Mouse (Mus musculus): ENCODE measurements around the gene Poc1b. TPM values are rescaled to one million over a fixed set of nuclear protein-coding genes. Genes with fewer than 3 reads are reported as not detected.
A peak's percentile ranks its signal among the peaks of the same experiment; 100 is the strongest.

Poc1b gene
- polyA plus RNA-seq, 1 experiment from 2014 or later, result 6.7 TPM

- Histone ChIP-seq H3K27ac (replicated peaks) (peak overlapping the region; percentile 79), H3K9ac (ENCODE audit: low read length) (no peak overlapping the region), H3K4me1 (replicated peaks; ENCODE audit: control insufficient read depth, insufficient read depth) (no peaks in the 10 kb centered on the region; the same call in 1 of the 2 replicates), H3K27me3 (ENCODE audit: control insufficient read depth, insufficient read depth, low read length) (no peaks in the 10 kb centered on the region), H3K9me3 (ENCODE audit: control insufficient read depth, low read length) (no peaks in the 10 kb centered on the region), H3K36me3 (ENCODE audit: control insufficient read depth, insufficient read depth, low read length) (no peaks in the 10 kb centered on the region), H3K4me2 (replicated peaks; ENCODE audit: low read depth) (no peak overlapping the region), H3K4me3 (ENCODE audit: low read depth, low read length) (no peak overlapping the region)
- TF ChIP-seq EP300 (optimal IDR thresholded peaks at IDR 0.05), result no peak
- ATAC-seq (ENCODE audit: low FRiP score, low TSS enrichment), result peak; percentile 89
- 65% methylated on average over 14 of the region's 14 CpGs for WGBS
- peak; percentile 73 for DNase-seq (ENCODE audit: low spot score)
Measured at GRCm38 (mm10) chr10:99126954-99127353, 20.1 kb downstream of the Poc1b start.

- 58% methylated on average over 11 of the region's 11 CpGs for WGBS
- peak; percentile 79 for DNase-seq (ENCODE audit: low spot score)
Measured at GRCm38 (mm10) chr10:99127691-99128261, 20.9 kb downstream of the Poc1b start.

GRCm38 (mm10) chr10:99130611-99131010, 23.8 kb downstream of the Poc1b start:
- 42% methylated on average over 6 of the region's 6 CpGs for WGBS
- H3K4me3 ChIP-seq (ENCODE audit: low read depth, low read length), result no peak overlapping the region
- no peak for DNase-seq (ENCODE audit: low spot score)
- H3K4me1 ChIP-seq (replicated peaks; ENCODE audit: control insufficient read depth, insufficient read depth), result no peaks in the 10 kb centered on the region; the same call in 1 of the 2 replicates
- ATAC-seq (ENCODE audit: low FRiP score, low TSS enrichment), result no peak
- TF ChIP-seq EP300 (optimal IDR thresholded peaks at IDR 0.05), result no peak
- TF ChIP-seq CTCF (IDR thresholded peaks at IDR 0.05; ENCODE audit: low read depth), result no peak
- H3K9ac ChIP-seq (ENCODE audit: low read length), result no peak overlapping the region
- H3K27ac ChIP-seq (replicated peaks), result peak overlapping the region; percentile 91
- H3K36me3 ChIP-seq (ENCODE audit: control insufficient read depth, insufficient read depth, low read length), result no peaks in the 10 kb centered on the region
- H3K9me3 ChIP-seq (ENCODE audit: control insufficient read depth, low read length), result no peaks in the 10 kb centered on the region
- no peaks in the 10 kb centered on the region for H3K27me3 ChIP-seq (ENCODE audit: control insufficient read depth, insufficient read depth, low read length)
- no peak overlapping the region for H3K4me2 ChIP-seq (replicated peaks; ENCODE audit: low read depth)

More at GRCm38 (mm10) chr10:99127691-99128261, 20.9 kb downstream of the Poc1b start:
- Histone ChIP-seq H3K27ac (replicated peaks) (peak overlapping the region; percentile 79), H3K4me2 (replicated peaks; ENCODE audit: low read depth) (no peak overlapping the region), H3K36me3 (ENCODE audit: control insufficient read depth, insufficient read depth, low read length) (no peaks in the 10 kb centered on the region), H3K4me1 (replicated peaks; ENCODE audit: control insufficient read depth, insufficient read depth) (no peaks in the 10 kb centered on the region; the same call in 1 of the 2 replicates), H3K9me3 (ENCODE audit: control insufficient read depth, low read length) (no peaks in the 10 kb centered on the region), H3K27me3 (ENCODE audit: control insufficient read depth, insufficient read depth, low read length) (no peaks in the 10 kb centered on the region), H3K9ac (ENCODE audit: low read length) (no peak overlapping the region), H3K4me3 (ENCODE audit: low read depth, low read length) (no peak overlapping the region)
- ATAC-seq (ENCODE audit: low FRiP score, low TSS enrichment), result peak; percentile 58
- TF ChIP-seq EP300 (optimal IDR thresholded peaks at IDR 0.05) (no peak), CTCF (IDR thresholded peaks at IDR 0.05; ENCODE audit: low read depth) (no peak)

- Histone ChIP-seq H3K27me3 (ENCODE audit: control insufficient read depth, insufficient read depth, low read length) (no peaks in the 10 kb centered on the region), H3K36me3 (ENCODE audit: control insufficient read depth, insufficient read depth, low read length) (no peaks in the 10 kb centered on the region), H3K9me3 (ENCODE audit: control insufficient read depth, low read length) (no peaks in the 10 kb centered on the region), H3K9ac (ENCODE audit: low read length) (no peak overlapping the region), H3K4me1 (replicated peaks; ENCODE audit: control insufficient read depth, insufficient read depth) (no peaks in the 10 kb centered on the region; the same call in 1 of the 2 replicates), H3K27ac (replicated peaks) (peak overlapping the region; percentile 91), H3K4me2 (replicated peaks; ENCODE audit: low read depth) (0 out of 2 replicates have a peak overlapping the region, but pooled peaks have one; percentile 15), H3K4me3 (ENCODE audit: low read depth, low read length) (no peak overlapping the region)
- TF ChIP-seq CTCF (IDR thresholded peaks at IDR 0.05; ENCODE audit: low read depth) (peak; percentile 63), EP300 (optimal IDR thresholded peaks at IDR 0.05) (no peak)
- DNase-seq (ENCODE audit: low spot score) (peak; percentile 79), ATAC-seq (ENCODE audit: low FRiP score, low TSS enrichment) (peak; percentile 41)
- WGBS, result 62% methylated on average over 5 of the region's 5 CpGs
Measured at GRCm38 (mm10) chr10:99131298-99131697, 24.5 kb downstream of the Poc1b start.

GRCm38 (mm10) chr10:99132189-99132588, 25.4 kb downstream of the Poc1b start:
- Histone ChIP-seq H3K27ac (replicated peaks) (peak overlapping the region; percentile 91), H3K4me2 (replicated peaks; ENCODE audit: low read depth) (peak overlapping the region; percentile 26; the same call in 1 of the 2 replicates)
- no peak; the same call in 1 of the 2 replicates for ATAC-seq (ENCODE audit: low FRiP score, low TSS enrichment)

GRCm38 (mm10) chr10:99132595-99133272, 25.9 kb downstream of the Poc1b start:
- Histone ChIP-seq H3K4me3 (ENCODE audit: low read depth, low read length) (no peak overlapping the region), H3K9ac (ENCODE audit: low read length) (no peak overlapping the region), H3K27me3 (ENCODE audit: control insufficient read depth, insufficient read depth, low read length) (no peaks in the 10 kb centered on the region), H3K4me1 (replicated peaks; ENCODE audit: control insufficient read depth, insufficient read depth) (no peaks in the 10 kb centered on the region; the same call in 1 of the 2 replicates), H3K9me3 (ENCODE audit: control insufficient read depth, low read length) (no peaks in the 10 kb centered on the region), H3K36me3 (ENCODE audit: control insufficient read depth, insufficient read depth, low read length) (no peaks in the 10 kb centered on the region), H3K4me2 (replicated peaks; ENCODE audit: low read depth) (peak overlapping the region; percentile 26; the same call in 1 of the 2 replicates), H3K27ac (replicated peaks) (peak overlapping the region; percentile 91)
- TF ChIP-seq EP300 (optimal IDR thresholded peaks at IDR 0.05) (no peak), CTCF (IDR thresholded peaks at IDR 0.05; ENCODE audit: low read depth) (peak; percentile 33; the same call in 1 of the 2 replicates)
- ATAC-seq (ENCODE audit: low FRiP score, low TSS enrichment) (peak; percentile 95), DNase-seq (ENCODE audit: low spot score) (peak; percentile 85)
- 47% methylated on average over 11 of the region's 11 CpGs for WGBS

More at GRCm38 (mm10) chr10:99132189-99132588, 25.4 kb downstream of the Poc1b start:
- 38% methylated on average over 6 of the region's 6 CpGs for WGBS
- Histone ChIP-seq H3K9me3 (ENCODE audit: control insufficient read depth, low read length) (no peaks in the 10 kb centered on the region), H3K4me1 (replicated peaks; ENCODE audit: control insufficient read depth, insufficient read depth) (no peaks in the 10 kb centered on the region; the same call in 1 of the 2 replicates), H3K4me3 (ENCODE audit: low read depth, low read length) (no peak overlapping the region), H3K9ac (ENCODE audit: low read length) (peak overlapping the region; percentile 24; the same call in 1 of the 2 replicates), H3K36me3 (ENCODE audit: control insufficient read depth, insufficient read depth, low read length) (no peaks in the 10 kb centered on the region), H3K27me3 (ENCODE audit: control insufficient read depth, insufficient read depth, low read length) (no peaks in the 10 kb centered on the region)
- peak; percentile 46 for DNase-seq (ENCODE audit: low spot score)
- TF ChIP-seq CTCF (IDR thresholded peaks at IDR 0.05; ENCODE audit: low read depth), result no peak
- no peak for TF ChIP-seq EP300 (optimal IDR thresholded peaks at IDR 0.05)
